In the genomic region with DNA sequence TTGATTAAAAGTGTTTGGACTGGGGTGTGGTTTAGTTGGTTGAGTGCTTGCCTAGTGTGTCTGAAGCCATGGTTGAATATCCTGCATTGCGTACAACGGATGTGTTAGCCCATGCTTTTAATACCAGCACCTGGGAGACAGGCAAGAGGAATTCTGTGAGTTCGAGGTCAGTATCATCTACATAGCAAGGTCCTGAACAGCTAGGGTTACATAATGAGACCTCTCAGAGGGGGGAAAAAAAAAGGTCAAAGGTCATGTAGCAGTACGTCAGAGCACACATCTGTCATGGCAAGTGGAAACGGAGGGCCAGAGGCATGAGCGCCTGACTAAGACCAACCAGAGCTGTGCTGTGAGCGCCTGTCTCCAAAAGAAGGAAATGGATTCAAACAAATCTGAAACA, we compare ENCODE assay signal across 8 mouse cellular contexts. TPM values are rescaled to one million over a fixed set of nuclear protein-coding genes. Genes with fewer than 3 reads are reported as not detected.
DNase-seq lines count a peak whose midpoint lies in the region; ATAC-seq lines count a peak whose summit lies in the region.

No protein-coding gene starts in this region.

- no peak overlapping the region for H3K9ac ChIP-seq in hindbrain, embryonic 15.5 days
- peak overlapping the region; percentile 99; the same call in 1 of the 2 replicates for H3K9ac ChIP-seq in midbrain, embryonic 13.5 days (replicated peaks)

- no peaks in the 10 kb centered on the region for H3K9me3 ChIP-seq in heart, embryonic 10.5 days
- no peaks in the 10 kb centered on the region for H3K9me3 ChIP-seq in hindbrain, embryonic 15.5 days
- H3K9me3 ChIP-seq in midbrain, embryonic 13.5 days: no peaks in the 10 kb centered on the region

- H3K27ac ChIP-seq in heart, embryonic 10.5 days: no peak overlapping the region
- peak overlapping the region; percentile 10 for H3K27ac ChIP-seq in hindbrain, embryonic 15.5 days (replicated peaks)
- H3K27ac ChIP-seq in midbrain, embryonic 13.5 days: peak overlapping the region; percentile 99

- peaks cover 34% of the 10 kb centered on the region for H3K4me1 ChIP-seq in heart, embryonic 10.5 days
- H3K4me1 ChIP-seq in hindbrain, embryonic 15.5 days (replicated peaks): peaks cover 59% of the 10 kb centered on the region
- peaks cover 65% of the 10 kb centered on the region for H3K4me1 ChIP-seq in midbrain, embryonic 13.5 days (replicated peaks)

- H3K27me3 ChIP-seq in heart, embryonic 10.5 days (ENCODE audit: insufficient read depth, poor library complexity, severe bottlenecking): no peaks in the 10 kb centered on the region
- H3K27me3 ChIP-seq in hindbrain, embryonic 15.5 days: no peaks in the 10 kb centered on the region
- no peaks in the 10 kb centered on the region for H3K27me3 ChIP-seq in midbrain, embryonic 13.5 days

- WGBS in heart, embryonic 10.5 days: 52% methylated on average over 7 of the region's 7 CpGs
- 29% methylated on average over 7 of the region's 7 CpGs for WGBS in hindbrain, embryonic 15.5 days
- WGBS in midbrain, embryonic 13.5 days: 46% methylated on average over 7 of the region's 7 CpGs

- no peak for DNase-seq in heart, embryonic 10.5 days (ENCODE audit: low spot score)
- no peak for DNase-seq in heart, adult 9 months (ENCODE audit: low spot score in 2 of 2)
- DNase-seq in embryo, embryonic 10 days (ENCODE audit: low spot score): peak; percentile 79
- no peak for DNase-seq in frontal cortex, postnatal 25 days (ENCODE audit: low spot score in 2 of 2)
- DNase-seq in urinary bladder, postnatal 36 days (ENCODE audit: low spot score in 2 of 2): no peak
- DNase-seq in adrenal gland, adult 8-10 months: no peak

- peaks cover 60% of the 10 kb centered on the region for H3K36me3 ChIP-seq in heart, embryonic 10.5 days
- H3K36me3 ChIP-seq in hindbrain, embryonic 15.5 days: peaks cover 19% of the 10 kb centered on the region
- peaks cover 36% of the 10 kb centered on the region for H3K36me3 ChIP-seq in midbrain, embryonic 13.5 days

- ATAC-seq in hindbrain, embryonic 15.5 days (ENCODE audit: low FRiP score, low read depth): no peak
- ATAC-seq in midbrain, embryonic 13.5 days: no peak

- peak overlapping the region; percentile 97 for H3K4me3 ChIP-seq in heart, embryonic 10.5 days
- peak overlapping the region; percentile 96; the same call in 1 of the 2 replicates for H3K4me3 ChIP-seq in hindbrain, embryonic 15.5 days
- peak overlapping the region; percentile 97 for H3K4me3 ChIP-seq in midbrain, embryonic 13.5 days (replicated peaks)

- H3K4me2 ChIP-seq in hindbrain, embryonic 15.5 days: peak overlapping the region; percentile 70
- H3K4me2 ChIP-seq in midbrain, embryonic 13.5 days (replicated peaks): peak overlapping the region; percentile 90

RNA-seq across cellular contexts. Expression of a gene that starts 3.4 kb away (rescaled TPM):
- 515 and 584 TPM in 2 replicates for polyA plus RNA-seq in heart, embryonic 10.5 days (2016; fragmentation: Nextera tagmentation; extraction: Ambion mirVana)
- 387 and 425 TPM in 2 replicates for polyA plus RNA-seq in hindbrain, embryonic 15.5 days (2015; fragmentation: Nextera tagmentation; extraction: Ambion mirVana)
- polyA plus RNA-seq in midbrain, embryonic 13.5 days (2015; fragmentation: Nextera tagmentation; extraction: Ambion mirVana): 563 and 595 TPM in 2 replicates
- total RNA-seq in adrenal gland, adult 8-10 months (2022): 100 to 1,000 TPM; 380 to 518 (median 475) TPM
